Mouse (Mus musculus) telencephalon, adult 2 months (tissue): Measurements from ENCODE around the gene 4933434E20Rik.

Experiments used
- DNase-seq: peaks from one replicate; pipeline ENCODE4 v3.0.0-alpha.2; 2011; ENCODE audit warnings: low read depth, low spot score

4933434E20Rik gene

DNA sequence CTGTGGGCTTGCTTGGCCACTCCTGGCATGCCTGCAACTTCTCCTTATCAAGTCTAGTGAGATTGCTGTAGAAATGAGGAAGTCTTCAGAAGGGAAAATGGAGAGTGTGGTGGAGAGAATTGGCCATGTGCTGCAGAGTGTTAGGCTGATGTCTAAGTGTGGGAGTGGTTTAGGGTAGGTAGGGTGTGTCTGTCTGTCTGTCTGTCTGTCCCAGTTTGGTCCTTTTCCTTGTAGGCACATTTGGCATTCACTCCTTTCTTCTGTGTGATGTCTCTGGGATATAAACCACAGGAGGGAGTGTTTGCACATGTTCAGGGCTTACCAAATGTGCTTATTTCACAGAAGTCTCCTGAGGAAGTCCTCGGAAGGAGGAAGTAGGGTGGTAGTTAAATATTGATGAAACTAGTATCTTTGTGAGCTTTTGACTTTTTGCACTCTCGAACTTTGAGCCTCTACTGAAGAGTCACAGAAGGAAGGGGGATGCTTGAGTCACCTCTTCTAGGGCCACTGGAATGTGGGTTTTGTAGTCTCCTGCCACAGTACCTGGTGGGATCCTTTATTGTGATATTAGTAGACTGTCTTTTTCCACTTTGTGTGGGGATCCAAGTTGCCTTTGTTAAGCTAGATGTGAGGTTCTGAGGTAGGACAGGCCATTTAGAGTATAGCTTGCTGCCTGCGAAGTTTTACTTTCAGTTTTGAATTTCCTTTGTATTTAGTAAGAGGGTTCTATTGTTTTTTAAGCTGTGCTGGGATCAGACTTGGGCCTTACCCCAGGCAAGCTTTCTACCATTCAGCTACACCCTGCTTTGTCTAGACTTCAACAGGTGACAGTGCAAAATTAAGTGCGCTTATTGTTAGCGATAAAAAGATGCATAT, 30.2 kb downstream of the 4933434E20Rik start:
- no peak for DNase-seq

DNA sequence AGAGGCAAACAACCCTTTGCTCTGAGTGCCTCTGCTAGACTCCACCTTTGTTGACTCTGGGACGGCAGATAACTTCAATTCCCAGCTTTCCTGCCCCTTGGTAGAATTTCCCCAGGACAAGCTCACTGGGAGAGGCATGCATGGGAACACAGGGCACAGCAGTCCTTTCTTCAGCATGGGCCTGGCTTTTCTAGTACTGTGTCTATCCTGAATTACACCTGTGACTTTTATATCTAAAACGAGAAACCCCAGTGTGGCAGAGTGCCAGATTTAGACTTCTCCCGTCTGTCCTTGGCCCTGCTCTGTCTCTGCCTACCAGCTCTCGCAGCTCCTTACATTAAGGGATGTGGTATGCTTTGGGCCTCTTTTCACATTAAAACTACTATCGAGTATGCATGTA, 31.6 kb downstream of the 4933434E20Rik start:
- no peak for DNase-seq

- DNase-seq = peak; percentile 82
Observed at GRCm38 (mm10) chr3:90083698-90084324, 32.4 kb downstream of the 4933434E20Rik start.

DNA sequence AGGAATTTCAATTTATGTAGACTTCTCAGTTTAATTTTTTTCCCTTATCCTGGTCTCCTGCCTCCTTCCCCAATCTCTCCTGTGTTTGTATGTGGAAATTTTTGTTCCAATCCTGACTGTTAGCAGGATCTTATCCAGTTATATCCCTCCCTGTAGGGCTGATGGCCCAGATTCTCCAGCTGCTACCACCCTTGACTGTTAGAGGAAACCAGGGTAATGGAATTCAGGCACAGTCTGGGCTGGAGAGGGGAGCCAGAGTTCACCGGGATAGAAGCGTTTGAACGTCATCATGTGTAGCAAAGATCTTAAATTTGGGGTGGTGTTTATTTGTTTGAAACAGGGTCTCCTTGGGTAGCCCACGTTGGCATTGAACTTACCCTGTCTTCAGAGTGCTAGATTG, 33.4 kb downstream of the 4933434E20Rik start:
- no peak for DNase-seq

DNA sequence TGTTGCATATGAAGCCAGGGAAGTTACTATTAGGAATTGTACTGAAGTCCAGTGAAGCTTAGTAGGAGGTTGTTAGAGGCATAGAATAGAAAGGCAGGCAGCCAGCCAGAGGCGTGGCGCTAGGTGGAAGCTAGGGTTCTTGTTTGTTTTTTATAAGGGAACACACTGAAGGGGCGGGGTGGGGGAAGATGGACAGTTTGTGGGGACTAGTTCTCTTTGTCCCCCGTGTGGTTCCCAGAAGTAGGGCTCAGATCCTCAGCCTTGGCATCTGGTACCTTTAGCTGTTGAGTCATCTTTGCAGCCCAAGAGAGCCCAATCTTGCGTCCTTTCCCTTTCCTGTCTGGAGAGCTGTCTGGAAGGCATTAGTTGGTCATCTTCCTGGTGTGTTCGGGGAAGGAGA, 33.8 kb downstream of the 4933434E20Rik start:
- DNase-seq = no peak

GRCm38 (mm10) chr3:90086068-90086467, 34.6 kb downstream of the 4933434E20Rik start:
- no peak for DNase-seq

DNA sequence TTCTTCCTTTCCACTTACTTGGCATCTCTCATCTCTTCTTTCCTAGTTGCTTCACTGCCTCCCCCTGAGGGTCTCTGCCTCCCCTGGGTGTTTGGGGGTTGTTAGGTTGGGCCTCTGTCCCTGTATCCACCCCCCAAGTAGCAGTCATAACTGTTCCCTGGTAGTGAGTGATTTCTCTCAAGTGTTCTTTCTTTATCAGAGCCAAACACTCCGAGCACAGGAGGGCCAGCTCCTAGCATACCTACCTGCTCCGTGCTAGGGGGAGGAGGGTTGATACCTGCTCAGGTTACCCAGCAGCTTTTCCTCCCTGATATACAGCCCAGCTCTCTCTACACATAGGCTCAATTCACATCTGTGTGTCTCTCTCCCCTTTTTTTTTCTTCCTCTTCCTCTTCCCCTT, 37.2 kb downstream of the 4933434E20Rik start:
- no peak for DNase-seq

GRCm38 (mm10) chr3:90090892-90091291, 39.5 kb downstream of the 4933434E20Rik start:
- no peak for DNase-seq

DNA sequence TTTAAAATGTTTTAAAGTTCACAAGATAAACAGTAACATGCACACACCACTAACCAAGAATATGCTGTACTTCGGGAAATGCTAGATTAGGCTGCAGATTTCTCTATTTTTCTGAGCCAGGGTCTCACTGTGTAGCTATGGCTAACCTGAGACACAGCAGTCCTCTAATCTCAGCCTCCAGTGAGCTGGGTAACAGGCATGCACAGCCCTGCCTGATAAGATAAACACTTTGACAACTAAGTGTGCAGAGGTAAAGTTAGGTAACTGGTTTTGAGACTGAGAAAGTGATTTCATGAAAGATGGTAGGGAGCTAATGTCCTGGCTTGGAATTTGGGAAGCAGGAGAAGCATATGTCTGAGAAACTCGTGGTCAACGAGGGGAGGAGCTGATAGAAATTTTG, 43.0 kb downstream of the 4933434E20Rik start:
- DNase-seq = no peak

DNA sequence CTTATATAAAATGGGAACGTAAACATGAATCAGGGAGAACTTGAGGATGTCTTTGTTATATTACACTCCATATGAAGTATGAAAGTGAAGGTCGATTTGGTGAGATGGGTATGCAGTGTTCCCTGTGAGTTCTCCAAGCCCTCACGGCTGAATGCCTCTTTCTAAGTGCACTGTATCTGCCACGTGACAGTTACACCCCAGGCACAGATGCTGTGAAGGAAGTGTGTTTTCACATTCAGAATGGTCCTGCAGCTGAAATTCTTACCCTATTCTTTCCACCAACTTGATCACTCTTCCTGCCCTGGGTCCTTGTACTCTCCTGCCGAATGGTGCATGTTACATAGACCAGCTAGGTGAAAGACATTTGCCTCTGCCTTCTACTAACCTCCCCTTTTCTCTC, 46.5 kb downstream of the 4933434E20Rik start:
- peak; percentile 66 for DNase-seq

DNA sequence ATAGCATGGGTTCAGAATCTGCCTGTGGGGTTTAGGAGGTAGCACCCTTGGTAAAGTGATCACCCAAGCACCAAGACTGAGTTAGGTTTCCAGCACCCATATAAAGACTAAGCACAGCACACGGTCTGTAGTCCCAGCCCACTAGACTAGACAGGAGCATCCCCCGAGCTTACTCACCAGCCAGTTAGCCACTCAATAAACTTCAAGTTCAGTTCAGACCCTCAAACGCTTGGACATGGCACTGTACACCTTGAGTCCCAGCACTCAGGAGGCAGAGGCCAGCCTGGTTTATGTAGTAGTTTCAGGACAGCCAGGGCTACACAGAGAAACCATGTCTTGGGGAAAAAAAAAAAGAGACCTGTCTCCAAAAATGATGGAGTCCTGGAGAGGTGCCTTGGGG, 49.6 kb downstream of the 4933434E20Rik start:
- no peak for DNase-seq

DNA sequence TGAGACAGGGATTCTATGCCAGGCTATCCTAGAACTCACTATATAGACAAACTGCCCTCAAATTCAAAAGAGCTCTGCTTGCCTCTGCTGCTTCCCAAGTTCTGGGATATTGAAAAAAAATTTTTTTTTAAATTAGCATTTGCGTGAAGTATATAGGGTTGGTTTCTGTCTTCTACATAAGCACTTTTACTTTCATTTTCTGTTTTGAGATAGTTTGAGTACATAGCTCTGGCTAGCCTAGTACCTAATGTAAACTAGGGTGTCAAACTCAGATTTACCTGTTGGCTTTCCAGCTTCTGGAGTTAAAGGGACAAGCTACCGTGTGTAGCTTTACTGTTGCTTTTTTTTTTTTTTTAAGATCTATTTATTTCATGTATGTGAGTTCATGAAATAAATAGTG, 50.2 kb downstream of the 4933434E20Rik start:
- no peak for DNase-seq

DNA sequence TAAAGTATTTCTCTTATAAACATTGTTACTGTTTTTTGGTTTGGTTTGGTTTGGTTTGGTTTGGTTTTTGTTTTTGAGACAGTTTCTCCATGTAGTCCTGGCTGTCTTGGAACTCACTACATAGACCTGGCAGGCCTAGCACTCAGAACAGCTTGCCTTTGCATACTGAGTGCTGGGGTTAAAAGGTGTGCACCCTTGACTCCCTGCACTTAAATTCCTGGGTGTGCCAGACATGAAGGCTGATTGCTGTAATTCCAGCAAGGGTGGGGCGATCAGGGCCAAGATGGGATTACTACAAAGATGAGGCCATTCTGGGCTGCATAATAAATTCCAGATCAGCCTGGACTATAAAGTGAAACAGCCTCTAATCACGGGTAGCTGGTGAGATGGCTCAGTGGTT, 50.8 kb downstream of the 4933434E20Rik start:
- no peak for DNase-seq

- no peak for DNase-seq
Observed at GRCm38 (mm10) chr3:90103176-90103575, 51.7 kb downstream of the 4933434E20Rik start.

DNA sequence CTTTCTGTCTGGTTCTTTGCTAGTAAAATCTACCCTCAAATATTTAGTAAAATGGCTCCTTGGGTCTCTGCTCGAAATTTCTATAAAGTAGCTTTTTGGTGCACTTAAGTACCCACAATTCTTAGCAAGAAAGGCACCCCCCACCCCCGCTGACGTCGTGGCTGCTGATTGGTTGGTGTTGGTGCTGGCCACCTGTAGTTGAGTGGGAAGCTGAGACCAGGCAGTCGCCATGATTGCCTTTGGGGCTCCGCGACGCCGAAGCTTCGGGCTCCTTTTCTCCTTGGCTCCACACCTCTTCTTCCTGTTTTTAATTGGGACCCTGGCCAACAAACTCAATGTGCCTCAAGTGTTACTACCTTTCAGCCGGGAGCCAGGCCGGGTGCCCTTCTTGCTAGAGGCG, 52.5 kb downstream of the 4933434E20Rik start, which contains the start of gene Nup210l:
Gene Nup210l, plus strand, starts transcription at position 195 of the 400 bp plus-strand sequence.
- DNase-seq = no peak

GRCm38 (mm10) chr3:90111706-90112105, 60.3 kb downstream of the 4933434E20Rik start:
- DNase-seq = peak; percentile 72

DNA sequence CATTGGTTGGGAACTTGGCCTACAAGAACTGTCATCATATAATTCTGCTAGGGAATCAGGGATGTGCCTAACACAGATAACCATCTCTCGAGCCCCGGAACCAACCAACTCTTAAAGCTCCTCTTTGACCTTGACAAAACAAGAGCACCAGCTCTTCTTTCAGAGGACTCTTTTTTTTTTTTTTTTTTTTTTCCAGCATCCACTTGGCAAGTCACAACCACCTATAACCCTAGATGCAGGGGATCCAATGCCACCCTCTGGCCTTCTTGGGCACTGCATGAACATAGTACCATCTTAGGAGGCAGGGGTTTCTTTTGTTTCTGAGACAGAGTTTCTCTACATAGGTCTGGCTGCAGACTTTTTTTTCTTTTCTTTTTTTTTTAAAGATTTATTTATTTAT, 62.9 kb downstream of the 4933434E20Rik start:
- DNase-seq = no peak

GRCm38 (mm10) chr3:90115526-90115925, 64.1 kb downstream of the 4933434E20Rik start:
- no peak for DNase-seq
